Mouse (Mus musculus): ENCODE data around the gene Kmt5c. TPM values are rescaled to one million over a fixed set of nuclear protein-coding genes. Genes with fewer than 3 reads are reported as not detected.
A peak's percentile ranks its signal among the peaks of the same experiment; 100 is the strongest.

Gene Kmt5c
- 59.2 and 59.4 TPM in 2 replicates for polyA plus RNA-seq (2014; fragmentation: Nextera tagmentation; extraction: Ambion mirVana)

- Histone ChIP-seq H3K4me2 (replicated peaks; ENCODE audit: low read depth, low read length) (peak within 1 kb of the TSS; percentile 62), H3K9me3 (ENCODE audit: control insufficient read depth, low read depth, low read length) (no peaks in the 10 kb centered on the region), H3K27ac (ENCODE audit: low read length) (peak within 1 kb of the TSS; percentile 90), H3K4me3 (ENCODE audit: low read depth, low read length) (peak within 1 kb of the TSS; percentile 64), H3K27me3 (ENCODE audit: control insufficient read depth, insufficient read depth, low read length) (no peaks in the 10 kb centered on the region), H3K9ac (replicated peaks; ENCODE audit: low read depth, low read length) (peak within 1 kb of the TSS; percentile 73), H3K4me1 (ENCODE audit: control insufficient read depth, insufficient read depth, low read length) (peaks cover 20% of the 10 kb centered on the region), H3K36me3 (ENCODE audit: control insufficient read depth, insufficient read depth, low read length) (peaks cover 8% of the 10 kb centered on the region)
- peak; percentile 96 for ATAC-seq (ENCODE audit: insufficient number of reproducible peaks, insufficient read depth, low FRiP score, low read depth)
- under 1% methylated on average over 36 of the region's 44 CpGs for WGBS
Measured at GRCm38 (mm10) chr7:4739544-4740275, at the start of gene Kmt5c. Gene Kmt5c, plus strand, starts transcription at chr7:4740115.

- H3K9ac ChIP-seq (replicated peaks; ENCODE audit: low read depth, low read length): peak within 1 kb of the TSS; percentile 99
- peak within 1 kb of the TSS; percentile 88 for H3K4me3 ChIP-seq (ENCODE audit: low read depth, low read length)
- no peaks in the 10 kb centered on the region for H3K27me3 ChIP-seq (ENCODE audit: control insufficient read depth, insufficient read depth, low read length)
- H3K4me1 ChIP-seq (ENCODE audit: control insufficient read depth, insufficient read depth, low read length): peaks cover 7% of the 10 kb centered on the region; the same call in 1 of the 2 replicates
- H3K27ac ChIP-seq (ENCODE audit: low read length): peak within 1 kb of the TSS; percentile 87
- WGBS: 0% methylated on average over 6 of the region's 18 CpGs
- H3K9me3 ChIP-seq (ENCODE audit: control insufficient read depth, low read depth, low read length): no peaks in the 10 kb centered on the region
- peaks cover 20% of the 10 kb centered on the region for H3K36me3 ChIP-seq (ENCODE audit: control insufficient read depth, insufficient read depth, low read length)
- ATAC-seq (ENCODE audit: insufficient number of reproducible peaks, insufficient read depth, low FRiP score, low read depth): peak; percentile 72; the same call in 1 of the 2 replicates
- peak within 1 kb of the TSS; percentile 81 for H3K4me2 ChIP-seq (replicated peaks; ENCODE audit: low read depth, low read length)
Measured at GRCm38 (mm10) chr7:4690387-4690786, 49.5 kb upstream of the Kmt5c start, which contains the start of gene Brsk1. Gene Brsk1, plus strand, starts transcription at chr7:4690604.

GRCm38 (mm10) chr7:4690951-4691653 lies 48.8 kb upstream of the Kmt5c start:
- Histone ChIP-seq H3K27ac (ENCODE audit: low read length) (peak overlapping the region; percentile 87), H3K36me3 (ENCODE audit: control insufficient read depth, insufficient read depth, low read length) (peaks cover 26% of the 10 kb centered on the region), H3K9me3 (ENCODE audit: control insufficient read depth, low read depth, low read length) (no peaks in the 10 kb centered on the region), H3K9ac (replicated peaks; ENCODE audit: low read depth, low read length) (peak overlapping the region; percentile 99), H3K4me1 (ENCODE audit: control insufficient read depth, insufficient read depth, low read length) (peaks cover 7% of the 10 kb centered on the region; the same call in 1 of the 2 replicates), H3K4me2 (replicated peaks; ENCODE audit: low read depth, low read length) (peak overlapping the region; percentile 81), H3K4me3 (ENCODE audit: low read depth, low read length) (peak overlapping the region; percentile 88), H3K27me3 (ENCODE audit: control insufficient read depth, insufficient read depth, low read length) (no peaks in the 10 kb centered on the region)
- WGBS: 4% methylated on average over 22 of the region's 35 CpGs
- peak; percentile 51 for ATAC-seq (ENCODE audit: insufficient number of reproducible peaks, insufficient read depth, low FRiP score, low read depth)

- ATAC-seq (ENCODE audit: insufficient number of reproducible peaks, insufficient read depth, low FRiP score, low read depth): no peak
- Histone ChIP-seq H3K9ac (replicated peaks; ENCODE audit: low read depth, low read length) (no peak overlapping the region), H3K4me3 (ENCODE audit: low read depth, low read length) (no peak overlapping the region), H3K9me3 (ENCODE audit: control insufficient read depth, low read depth, low read length) (no peaks in the 10 kb centered on the region), H3K27ac (ENCODE audit: low read length) (no peak overlapping the region), H3K4me2 (replicated peaks; ENCODE audit: low read depth, low read length) (no peak overlapping the region), H3K4me1 (ENCODE audit: control insufficient read depth, insufficient read depth, low read length) (peaks cover 7% of the 10 kb centered on the region; the same call in 1 of the 2 replicates), H3K36me3 (ENCODE audit: control insufficient read depth, insufficient read depth, low read length) (peaks cover 31% of the 10 kb centered on the region), H3K27me3 (ENCODE audit: control insufficient read depth, insufficient read depth, low read length) (no peaks in the 10 kb centered on the region)
- WGBS: 89% methylated on average over 6 of the region's 6 CpGs
Measured at GRCm38 (mm10) chr7:4693004-4693403, 46.9 kb upstream of the Kmt5c start.

- H3K9ac ChIP-seq (replicated peaks; ENCODE audit: low read depth, low read length): no peak overlapping the region
- no peak overlapping the region for H3K4me2 ChIP-seq (replicated peaks; ENCODE audit: low read depth, low read length)
- H3K27ac ChIP-seq (ENCODE audit: low read length): no peak overlapping the region
- H3K27me3 ChIP-seq (ENCODE audit: control insufficient read depth, insufficient read depth, low read length): no peaks in the 10 kb centered on the region
- H3K4me3 ChIP-seq (ENCODE audit: low read depth, low read length): no peak overlapping the region
- 56% methylated on average over 8 of the region's 8 CpGs for WGBS
- no peak for ATAC-seq (ENCODE audit: insufficient number of reproducible peaks, insufficient read depth, low FRiP score, low read depth)
- peaks cover 37% of the 10 kb centered on the region for H3K36me3 ChIP-seq (ENCODE audit: control insufficient read depth, insufficient read depth, low read length)
- H3K4me1 ChIP-seq (ENCODE audit: control insufficient read depth, insufficient read depth, low read length): no peaks in the 10 kb centered on the region
- H3K9me3 ChIP-seq (ENCODE audit: control insufficient read depth, low read depth, low read length): no peaks in the 10 kb centered on the region
Measured at GRCm38 (mm10) chr7:4702334-4702733, 37.6 kb upstream of the Kmt5c start.

GRCm38 (mm10) chr7:4703195-4703594 lies 36.7 kb upstream of the Kmt5c start:
- no peak overlapping the region for H3K4me3 ChIP-seq (ENCODE audit: low read depth, low read length)
- H3K4me2 ChIP-seq (replicated peaks; ENCODE audit: low read depth, low read length): no peak overlapping the region
- H3K36me3 ChIP-seq (ENCODE audit: control insufficient read depth, insufficient read depth, low read length): peaks cover 31% of the 10 kb centered on the region
- no peaks in the 10 kb centered on the region for H3K4me1 ChIP-seq (ENCODE audit: control insufficient read depth, insufficient read depth, low read length)
- no peaks in the 10 kb centered on the region for H3K9me3 ChIP-seq (ENCODE audit: control insufficient read depth, low read depth, low read length)
- no peaks in the 10 kb centered on the region for H3K27me3 ChIP-seq (ENCODE audit: control insufficient read depth, insufficient read depth, low read length)
- no peak overlapping the region for H3K27ac ChIP-seq (ENCODE audit: low read length)
- WGBS: 89% methylated on average over 7 of the region's 7 CpGs
- H3K9ac ChIP-seq (replicated peaks; ENCODE audit: low read depth, low read length): no peak overlapping the region
- ATAC-seq (ENCODE audit: insufficient number of reproducible peaks, insufficient read depth, low FRiP score, low read depth): no peak

- 51% methylated on average over 18 of the region's 18 CpGs for WGBS
Measured at GRCm38 (mm10) chr7:4705098-4705497, 34.8 kb upstream of the Kmt5c start.

GRCm38 (mm10) chr7:4712594-4712993 lies 27.3 kb upstream of the Kmt5c start:
- Histone ChIP-seq H3K36me3 (ENCODE audit: control insufficient read depth, insufficient read depth, low read length) (peaks cover 43% of the 10 kb centered on the region), H3K27ac (ENCODE audit: low read length) (no peak overlapping the region), H3K27me3 (ENCODE audit: control insufficient read depth, insufficient read depth, low read length) (no peaks in the 10 kb centered on the region), H3K4me2 (replicated peaks; ENCODE audit: low read depth, low read length) (no peak overlapping the region), H3K9me3 (ENCODE audit: control insufficient read depth, low read depth, low read length) (no peaks in the 10 kb centered on the region), H3K4me3 (ENCODE audit: low read depth, low read length) (no peak overlapping the region), H3K9ac (replicated peaks; ENCODE audit: low read depth, low read length) (no peak overlapping the region), H3K4me1 (ENCODE audit: control insufficient read depth, insufficient read depth, low read length) (no peaks in the 10 kb centered on the region)
- 86% methylated on average over 3 of the region's 3 CpGs for WGBS
- no peak for ATAC-seq (ENCODE audit: insufficient number of reproducible peaks, insufficient read depth, low FRiP score, low read depth)

More at GRCm38 (mm10) chr7:4705098-4705497, 34.8 kb upstream of the Kmt5c start:
- H3K4me3 ChIP-seq (ENCODE audit: low read depth, low read length): no peak overlapping the region
- no peak overlapping the region for H3K4me2 ChIP-seq (replicated peaks; ENCODE audit: low read depth, low read length)
- peaks cover 27% of the 10 kb centered on the region for H3K36me3 ChIP-seq (ENCODE audit: control insufficient read depth, insufficient read depth, low read length)
- no peaks in the 10 kb centered on the region for H3K27me3 ChIP-seq (ENCODE audit: control insufficient read depth, insufficient read depth, low read length)
- no peaks in the 10 kb centered on the region for H3K4me1 ChIP-seq (ENCODE audit: control insufficient read depth, insufficient read depth, low read length)
- ATAC-seq (ENCODE audit: insufficient number of reproducible peaks, insufficient read depth, low FRiP score, low read depth): no peak
- no peak overlapping the region for H3K27ac ChIP-seq (ENCODE audit: low read length)
- no peaks in the 10 kb centered on the region for H3K9me3 ChIP-seq (ENCODE audit: control insufficient read depth, low read depth, low read length)
- H3K9ac ChIP-seq (replicated peaks; ENCODE audit: low read depth, low read length): no peak overlapping the region

Data from stomach, embryonic 14.5 days (tissue).